Mouse (Mus musculus) gastrocnemius, postnatal 36 days (tissue): ENCODE data around the gene Plcd1. TPM values are rescaled to one million over a fixed set of nuclear protein-coding genes. Genes with fewer than 3 reads are reported as not detected.
A peak's percentile ranks its signal among the peaks of the same experiment; 100 is the strongest.

Experiments
- DNase-seq, 2 experiments: peaks; one replicate each; pipeline ENCODE4 v3.0.0; 2022
- intact Hi-C: fragments of 180-260 bp; cut with DNase I; formaldehyde crosslinking; loops from one replicate; pipeline ENCODE4 v1.15.1; 2025
- long read RNA-seq, 2 experiments: library from polyadenylated mRNA; stranded (forward); transcript quantifications; one replicate each; pipeline ENCODE4 v2.0.0; 2021
- total RNA-seq, 2 experiments: library from RNA; stranded (reverse); gene quantifications; 2 replicates each; pipeline ENCODE4 v1.2.3; 2021

The Plcd1 gene
- total RNA-seq: 1 to 10 TPM; 8.2 to 9.0 TPM
- long read RNA-seq, experiment 1, partial matches to known transcripts: 4 of 7 reads
- long read RNA-seq, experiment 1, other reads (novel, unspliced or antisense): 1 of 7 reads
- long read RNA-seq, experiment 2, transcript Plcd1-201 (15 exons, 2,657 nt): major isoform, 5 of 10 reads
- long read RNA-seq, experiment 2, partial matches to known transcripts: 3 of 10 reads
- long read RNA-seq, experiment 2, other reads (novel, unspliced or antisense): 2 of 10 reads

DNA sequence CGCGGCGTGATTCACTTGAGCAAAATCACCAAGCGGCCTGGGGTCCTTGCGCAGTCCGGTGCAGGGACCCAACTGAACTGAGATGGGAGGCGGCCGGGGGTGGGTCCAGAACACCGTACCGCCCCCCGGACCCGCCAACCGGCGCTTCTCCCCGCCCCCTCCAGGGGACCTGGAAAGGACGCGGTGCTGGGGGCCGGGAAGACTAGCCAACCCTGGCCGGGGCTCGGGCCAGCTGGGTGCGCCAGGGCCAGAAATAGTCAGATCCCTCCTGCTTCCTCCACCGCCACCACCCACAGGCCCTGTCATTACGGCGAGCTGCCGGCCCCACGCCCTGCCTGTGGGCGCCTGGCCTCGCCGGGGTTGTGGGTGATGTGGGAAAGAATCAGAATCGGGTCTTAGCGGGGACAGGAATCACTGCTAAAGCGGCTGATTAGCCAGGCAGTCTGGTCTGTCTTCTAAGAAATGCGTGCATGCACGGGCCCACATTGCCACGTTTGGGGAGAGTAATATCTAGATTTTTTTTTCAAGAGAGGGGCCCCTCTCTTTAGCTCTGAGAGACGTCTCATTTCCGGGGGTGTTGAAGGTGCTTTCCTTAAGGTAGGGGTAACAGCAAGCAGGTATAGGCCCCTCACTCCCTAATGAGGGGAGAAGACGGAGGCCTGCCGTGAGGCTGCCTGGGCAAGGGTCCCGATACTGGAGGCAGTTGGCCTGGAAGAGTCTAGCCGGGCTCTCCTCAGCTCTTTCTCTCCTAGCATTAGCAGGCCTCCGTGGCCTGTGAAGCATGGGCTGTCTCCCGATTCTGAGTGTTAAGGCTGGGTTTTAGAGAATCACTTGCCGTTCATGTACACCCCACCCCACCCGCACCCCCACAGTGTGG, at the start of gene Plcd1:
Plcd1 (minus strand) TSS at position 84 of the 877 bp plus-strand sequence.
- DNase-seq: peak; percentile 94 to 96
- intact Hi-C loops: no loop called here

DNA sequence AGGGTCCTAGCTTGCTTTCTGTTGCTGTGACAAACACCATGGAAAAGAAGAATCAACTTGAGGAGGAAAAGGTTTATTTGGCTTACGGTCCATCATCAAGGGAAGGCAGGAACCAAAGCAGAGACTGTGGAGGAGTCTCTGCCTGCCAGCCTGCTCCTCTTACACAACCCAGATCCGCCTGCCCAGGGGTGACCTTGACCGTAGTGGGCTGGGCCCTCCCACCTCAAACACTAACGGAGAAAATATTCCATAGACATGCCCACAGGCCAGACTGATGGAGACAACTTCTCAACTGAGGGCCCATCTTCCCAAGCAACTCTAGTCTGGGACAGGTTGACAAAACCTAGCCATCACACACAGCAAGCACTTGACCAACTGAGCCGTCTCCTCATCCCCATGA, 48.8 kb upstream of the Plcd1 start:
- DNase-seq: no peak
- intact Hi-C loops: no loop called here

DNA sequence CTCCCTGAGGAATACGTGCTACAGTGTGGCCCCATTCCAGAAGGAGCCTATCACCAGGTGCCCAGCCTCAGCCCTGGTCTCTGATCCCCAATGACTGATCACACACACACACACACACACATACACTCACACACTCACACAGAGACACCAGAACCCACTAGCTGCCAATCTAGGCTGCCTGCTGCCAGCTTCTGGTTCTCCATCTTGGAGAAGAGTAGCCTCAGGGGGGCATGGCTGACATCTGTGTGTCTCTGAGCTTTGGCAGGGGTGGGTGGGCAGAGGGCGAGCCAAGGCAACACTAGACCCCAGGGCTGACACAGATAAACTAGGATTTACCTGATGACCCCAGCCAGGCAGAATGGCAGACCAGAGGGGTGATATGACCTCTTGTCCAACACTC, 45.5 kb upstream of the Plcd1 start:
- intact Hi-C loops: no loop called here
- DNase-seq: no peak

DNA sequence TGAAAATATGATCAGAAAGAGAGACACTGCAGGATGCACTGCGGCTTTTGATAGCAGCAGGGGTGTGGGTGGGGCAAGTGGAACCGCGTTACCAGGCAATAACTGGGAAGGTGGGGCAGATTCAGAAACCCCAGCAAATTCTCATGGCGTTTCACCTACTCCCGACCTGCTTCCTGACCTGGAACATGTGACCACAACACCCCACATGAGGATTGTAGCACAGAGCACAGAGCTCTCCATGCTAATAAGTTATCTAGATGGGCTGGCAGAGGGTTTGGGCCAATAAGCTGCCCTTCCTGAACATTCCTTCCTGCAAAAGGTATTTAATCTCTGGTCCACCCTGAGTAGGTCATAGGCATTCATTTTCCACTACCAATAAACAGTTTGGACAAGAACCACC, 37.4 kb upstream of the Plcd1 start:
- intact Hi-C loops: no loop called here
- no peak for DNase-seq

DNA sequence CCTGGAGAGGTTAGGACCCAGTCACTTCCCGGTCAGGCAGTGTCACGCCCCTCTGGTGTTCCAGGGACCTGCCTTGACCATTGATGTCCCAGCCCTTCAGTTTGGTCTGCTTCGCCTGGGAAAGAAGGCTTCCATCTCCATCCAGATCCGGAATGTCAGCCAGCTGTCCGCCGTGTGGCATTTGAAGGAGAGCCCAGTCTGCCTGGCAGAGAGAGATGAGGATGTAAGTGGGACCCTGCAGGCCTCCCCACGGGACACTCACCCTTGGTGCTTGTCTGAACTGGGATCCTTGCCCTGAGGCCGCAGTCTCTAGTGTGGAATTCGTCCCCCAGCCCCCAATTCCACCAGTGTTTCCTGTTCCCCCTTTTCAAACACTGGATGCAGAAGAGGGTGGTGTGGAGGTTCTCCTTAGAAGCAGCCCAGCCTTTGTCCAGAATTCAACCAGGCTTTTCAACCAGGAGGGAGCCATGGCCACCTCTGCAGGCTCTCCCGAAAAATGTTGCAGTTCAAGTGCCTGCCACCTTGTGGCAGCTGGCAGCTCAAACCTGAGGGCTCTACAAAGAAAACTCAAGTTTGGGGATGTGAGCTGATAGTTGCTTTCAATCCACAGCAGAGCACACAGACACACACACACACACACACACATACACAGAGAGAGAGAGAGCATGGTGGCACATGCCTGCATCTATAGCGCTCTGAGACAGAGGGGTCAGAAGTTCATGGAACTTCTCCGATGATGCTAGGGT, 35.3 kb upstream of the Plcd1 start:
- no peak for DNase-seq
- intact Hi-C loops: no loop called here

DNA sequence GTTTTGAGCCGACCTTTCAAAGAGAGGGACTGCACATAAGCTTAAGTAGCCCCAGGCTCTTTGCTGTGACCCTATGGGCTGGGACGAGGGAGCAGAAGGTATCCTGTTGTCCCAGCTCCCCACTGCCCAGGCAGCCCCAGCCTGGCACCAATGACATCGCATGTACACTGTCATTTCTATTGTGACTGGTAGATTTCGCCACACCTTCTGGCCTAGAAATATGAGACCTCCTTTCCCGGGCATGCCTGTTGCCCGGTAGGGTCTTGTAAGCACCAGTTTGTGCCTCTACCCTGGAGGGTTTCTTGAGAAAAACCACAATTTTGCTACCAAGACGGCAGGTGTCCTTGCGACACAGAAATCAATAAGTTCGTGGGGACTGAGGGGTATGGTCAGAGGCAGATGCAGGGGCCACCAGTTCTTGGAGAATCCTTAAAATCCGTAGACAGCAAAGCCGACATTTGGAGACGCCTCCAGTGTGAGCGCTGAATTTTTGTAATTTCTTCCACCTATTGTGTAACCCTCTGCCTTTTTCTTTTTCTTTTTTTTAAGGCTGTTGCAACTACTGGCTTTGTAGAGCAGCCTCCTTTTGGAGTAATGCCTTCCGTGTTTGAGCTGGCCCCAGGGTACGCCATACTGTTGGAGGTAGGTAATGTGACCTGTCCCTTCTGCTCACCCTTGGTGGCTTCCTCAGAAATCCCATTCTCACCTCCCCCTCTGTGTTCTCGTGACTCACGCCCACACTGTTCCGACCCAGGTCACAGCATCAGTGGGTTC, 29.5 kb upstream of the Plcd1 start:
- no peak for DNase-seq
- intact Hi-C loops: no loop called here

DNA sequence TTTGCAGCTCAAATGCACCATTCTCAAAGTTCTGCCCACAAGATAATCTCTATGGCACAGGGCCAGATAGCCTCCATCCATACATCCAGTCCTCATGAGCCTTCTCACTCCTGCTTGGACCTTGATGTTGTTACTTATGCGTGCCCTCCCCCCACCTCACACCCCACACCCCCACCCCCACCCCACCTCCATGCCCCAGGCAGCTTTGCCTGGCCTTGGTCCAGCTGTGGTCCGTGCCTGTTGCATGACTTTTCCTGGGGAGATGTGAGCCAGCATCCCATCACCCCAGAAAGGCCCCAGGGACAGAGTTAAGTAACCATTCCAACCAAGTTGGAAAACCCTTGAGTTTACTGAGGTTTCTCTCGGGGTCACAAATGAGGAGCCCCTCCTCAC, 26.9 kb upstream of the Plcd1 start:
- DNase-seq: no peak
- intact Hi-C loops: no loop called here

DNA sequence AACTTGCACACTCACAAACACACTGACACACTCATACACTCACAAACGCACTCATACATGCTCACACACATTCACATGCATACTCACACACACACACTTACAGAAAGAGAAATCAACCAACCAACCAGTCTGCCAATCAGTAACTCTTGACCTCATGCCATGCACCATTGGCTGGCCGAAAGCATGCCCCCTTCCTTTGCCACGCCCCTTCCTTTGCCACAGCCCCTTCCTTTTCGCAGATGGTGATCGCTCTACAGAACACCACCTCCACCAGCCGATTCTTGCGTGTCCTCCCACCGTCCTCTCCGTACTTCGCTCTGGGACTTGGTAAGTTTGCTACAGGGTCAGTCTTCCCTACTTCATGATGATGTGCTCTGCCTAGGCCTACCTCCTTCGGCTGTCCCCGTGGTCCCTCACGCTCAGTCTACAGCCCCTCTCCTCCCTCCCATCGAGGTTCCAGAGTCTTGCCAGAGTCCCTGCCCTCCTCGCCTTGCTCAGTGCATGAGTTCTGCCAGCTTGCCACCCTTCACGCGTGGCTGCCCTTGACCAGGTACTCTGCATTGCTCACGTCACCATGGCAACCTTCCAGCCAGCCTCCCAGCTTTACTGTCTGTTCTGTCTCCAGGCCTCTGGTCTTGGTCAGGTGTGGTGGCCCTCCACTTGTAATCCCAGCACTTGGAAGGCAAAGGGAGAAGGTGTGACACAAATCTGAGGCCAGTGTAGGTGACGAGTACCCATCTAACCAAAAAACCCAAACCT, 26.3 kb upstream of the Plcd1 start:
- no peak for DNase-seq
- intact Hi-C loops: no loop called here

DNA sequence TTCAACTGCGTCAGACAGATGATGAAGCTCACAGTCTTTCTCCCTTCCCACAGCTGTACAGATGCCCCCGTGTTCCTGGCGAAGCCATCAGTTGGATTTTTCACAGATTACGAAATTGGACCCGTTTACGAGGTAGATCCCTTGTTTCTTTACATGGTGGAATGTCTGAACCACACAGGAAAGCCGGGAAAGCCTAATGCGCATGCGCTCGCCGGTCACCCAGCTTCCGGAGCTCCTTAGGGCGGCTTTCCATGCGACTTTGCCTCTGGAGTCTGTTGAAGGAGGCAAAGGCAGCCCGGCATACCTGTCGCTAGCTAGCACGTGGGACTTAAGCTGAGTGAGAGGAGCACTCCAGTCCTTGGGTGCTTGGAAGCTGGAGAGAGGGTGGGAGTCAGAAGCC, 21.6 kb upstream of the Plcd1 start:
- no peak for DNase-seq
- intact Hi-C loops: no loop called here

DNA sequence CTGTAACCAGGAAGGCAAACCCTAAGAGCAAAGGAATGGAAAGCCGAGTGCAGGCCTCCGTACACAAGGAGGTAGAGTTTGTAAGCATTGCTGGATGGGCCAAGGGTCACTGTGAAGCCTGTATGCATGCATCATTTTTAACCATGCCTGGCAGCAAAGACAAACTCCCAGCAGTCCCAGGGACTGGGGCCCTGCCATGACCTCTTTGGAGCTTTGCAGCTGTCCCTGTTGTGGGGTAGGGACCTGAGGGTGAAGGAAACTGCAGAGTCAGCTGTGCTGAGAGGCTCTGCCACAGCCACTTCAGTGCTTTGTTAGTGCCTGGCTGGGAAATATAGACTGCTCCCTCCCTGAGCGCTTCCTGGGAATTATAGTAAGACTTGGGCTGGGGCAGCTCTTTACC, 17.3 kb upstream of the Plcd1 start:
- DNase-seq: peak in 1 of 2 experiments; percentile 32
- intact Hi-C loops: no loop called here

DNA sequence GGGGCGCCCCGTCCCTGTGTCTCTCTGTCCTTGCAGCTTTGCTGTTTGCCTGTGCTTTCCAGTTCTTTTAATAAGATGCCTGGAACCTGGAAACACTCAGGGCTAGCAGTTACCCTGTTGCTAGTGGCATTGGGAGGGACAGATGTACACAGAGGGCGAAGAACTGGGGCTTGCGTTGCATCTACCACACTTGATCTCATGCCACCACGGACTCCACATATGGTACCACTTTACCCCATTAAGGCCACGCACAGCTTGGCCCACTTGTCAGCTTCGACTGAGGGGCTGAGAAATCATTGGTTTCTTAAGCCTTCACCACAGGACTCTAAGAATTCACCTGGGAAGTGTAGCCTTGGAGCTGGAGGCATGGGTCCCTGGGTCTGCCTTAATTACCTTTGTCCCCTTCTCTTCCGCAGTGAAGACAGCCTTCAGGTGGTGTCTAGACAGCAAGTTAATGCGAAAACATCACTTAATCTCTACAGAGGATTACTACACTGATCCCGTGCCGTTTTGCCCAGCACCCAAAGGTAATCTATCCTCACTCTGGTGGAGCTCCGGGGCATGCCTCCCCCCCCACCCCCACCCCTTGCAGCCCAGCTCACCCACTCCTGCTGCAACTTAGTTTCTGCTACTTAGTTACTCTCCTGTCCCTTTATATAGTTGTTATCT, 16.5 kb upstream of the Plcd1 start:
- no peak for DNase-seq
- intact Hi-C loops: loop anchor here (5.0 kb wide), 1 partner anchor 167 kb away; no protein-coding TSS in a partner anchor

DNA sequence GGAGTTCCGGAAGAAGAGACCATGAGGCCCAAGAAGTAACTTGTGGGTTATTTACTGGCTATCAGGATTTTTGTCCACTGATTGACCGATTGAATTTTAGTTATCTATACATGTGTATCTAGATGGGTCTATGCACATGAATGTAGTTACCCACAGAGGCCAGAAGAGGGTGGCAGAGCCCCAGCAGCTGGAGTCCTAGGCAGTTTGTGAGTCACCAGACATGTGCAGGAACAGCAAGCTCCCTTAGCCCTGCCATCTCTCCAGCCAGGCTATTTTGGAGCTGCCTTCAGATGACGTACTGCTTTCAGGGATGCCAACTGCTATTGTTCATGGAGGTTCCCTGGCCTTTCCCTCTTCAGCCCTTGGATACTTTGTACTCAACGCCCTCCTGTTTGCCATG, 14.3 kb upstream of the Plcd1 start:
- intact Hi-C loops: loop anchor here (5.0 kb wide), 1 partner anchor 170 kb away; no protein-coding TSS in a partner anchor
- no peak for DNase-seq

DNA sequence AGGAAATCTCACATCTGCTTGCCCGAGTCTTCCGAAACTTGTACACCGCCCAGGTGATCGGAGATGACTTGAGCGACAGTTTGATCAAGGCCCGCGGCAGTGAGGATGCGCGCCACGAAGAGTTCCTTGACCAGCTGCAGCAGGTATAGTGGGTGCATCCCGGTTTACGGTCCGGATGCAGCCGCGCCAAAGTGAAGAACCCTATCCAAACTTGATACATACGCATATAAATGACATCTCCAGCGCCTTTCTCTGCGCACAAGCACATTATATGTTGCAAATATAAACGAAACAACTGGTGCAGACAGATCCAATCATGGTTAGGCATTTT, 9.4 kb upstream of the Plcd1 start:
- intact Hi-C loops: no loop called here

DNA sequence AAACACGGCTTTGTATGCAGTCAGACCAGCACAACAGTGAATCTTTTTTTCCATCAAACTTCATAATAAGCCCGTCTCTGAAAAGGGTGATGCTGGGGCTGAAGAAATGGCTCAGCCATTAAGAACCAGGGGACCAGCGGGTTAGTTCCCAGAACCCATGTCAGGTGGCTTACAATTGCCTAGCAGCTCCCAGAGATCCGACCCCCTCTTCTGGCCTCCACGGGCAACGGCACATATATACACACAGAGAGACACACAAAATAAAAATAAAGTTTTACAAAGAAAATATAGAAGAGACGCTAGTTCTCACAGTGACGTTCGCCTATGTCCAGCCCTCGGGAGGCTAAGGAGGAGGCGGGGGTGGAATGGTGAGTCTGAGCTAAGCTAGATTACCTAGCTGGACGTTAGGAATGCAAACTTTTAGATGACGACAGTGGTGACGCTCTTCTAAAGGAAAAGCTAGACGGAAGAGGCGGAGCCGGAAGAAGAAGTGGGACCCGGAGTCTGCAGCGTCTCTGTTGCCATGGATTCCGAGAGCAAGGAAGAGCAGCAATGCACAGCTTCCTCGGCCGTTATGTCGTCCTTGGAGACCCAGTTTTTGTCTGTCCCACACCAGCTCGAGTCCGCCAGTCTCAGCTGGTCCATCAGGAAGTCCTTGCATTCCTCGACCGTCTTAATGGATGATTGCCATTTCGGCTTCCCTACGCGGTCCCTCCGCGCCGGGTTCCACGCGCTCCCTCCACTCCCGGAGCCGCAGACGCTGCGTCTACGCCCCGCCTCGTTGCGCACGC, 8.9 kb upstream of the Plcd1 start, which contains the start of gene Dlec1:
Dlec1 (plus strand) TSS at position 487 of the 791 bp plus-strand sequence.
- intact Hi-C loops: no loop called here
- DNase-seq: peak; percentile 40 to 43

More for the DNA sequence above, 9.4 kb upstream of the Plcd1 start:
- DNase-seq: no peak

DNA sequence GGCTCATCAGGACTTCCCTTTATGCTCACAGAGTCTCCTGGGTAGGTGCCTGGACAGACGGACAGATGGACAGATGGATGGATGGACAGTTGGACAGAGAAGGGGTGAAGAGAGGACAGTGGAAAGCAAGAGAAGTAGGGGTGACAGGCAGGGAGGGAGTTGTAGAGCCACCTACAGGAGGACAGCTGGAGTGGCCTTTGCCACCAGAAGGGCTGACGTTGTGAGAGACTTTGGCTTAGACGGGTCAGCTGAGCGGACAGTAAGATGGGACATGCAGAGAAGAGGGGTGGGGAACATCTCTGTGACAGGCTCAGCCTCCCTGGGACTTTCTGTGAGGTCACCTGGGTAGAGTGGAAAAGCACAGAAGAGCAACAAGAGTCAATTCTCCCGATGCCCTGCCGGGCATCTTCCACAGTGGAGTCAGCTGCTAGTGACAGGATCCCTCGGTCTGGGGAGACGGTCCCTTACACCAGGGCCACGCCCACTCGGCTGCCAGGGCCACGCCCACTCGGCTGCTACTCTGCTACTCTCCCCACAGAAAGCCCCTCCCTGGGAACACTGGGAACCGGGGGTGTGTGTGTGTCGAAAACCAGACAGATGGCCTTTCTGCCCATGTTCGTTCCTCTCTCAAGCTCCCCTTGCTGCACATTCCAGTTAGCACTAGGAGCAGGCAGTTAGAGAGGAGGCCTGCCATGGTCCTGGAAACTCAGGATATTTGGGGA, 7.0 kb upstream of the Plcd1 start:
- no peak for DNase-seq
- intact Hi-C loops: no loop called here

DNA sequence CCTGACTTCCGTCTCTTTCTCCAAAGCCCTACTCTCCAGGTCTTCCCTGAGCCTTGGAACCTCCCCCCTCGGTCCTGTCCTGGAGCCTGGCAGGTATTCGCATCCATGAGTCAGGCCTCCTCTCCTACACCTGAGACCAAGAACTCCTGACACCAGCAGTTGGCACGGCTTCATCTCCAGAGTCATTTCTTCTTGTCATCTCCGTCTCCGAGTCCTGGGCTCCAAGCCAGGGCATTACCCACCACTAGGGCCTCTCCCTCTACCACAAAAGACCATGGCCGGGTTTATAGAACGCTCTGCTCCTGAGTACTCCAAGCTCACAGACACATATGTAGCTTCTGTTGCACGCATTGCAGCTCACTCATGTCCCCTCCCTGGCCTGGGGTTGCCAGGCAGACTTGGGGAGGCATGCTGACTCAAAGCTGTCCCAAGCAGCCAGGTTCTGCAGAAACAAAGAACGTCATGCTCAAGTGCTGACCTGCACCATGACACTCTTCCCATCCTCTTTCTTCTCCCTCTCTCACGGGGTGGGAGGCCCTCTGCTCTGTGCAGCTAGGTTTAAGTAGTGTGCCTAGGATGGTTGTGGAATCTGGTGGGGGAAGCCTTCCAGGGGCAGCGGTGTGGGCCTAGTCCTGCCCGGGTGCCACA, 1.3 kb upstream of the Plcd1 start:
- intact Hi-C loops: no loop called here
- no peak for DNase-seq
